Mouse (Mus musculus): ENCODE data around the gene Sash1. TPM values are rescaled to one million over a fixed set of nuclear protein-coding genes. Genes with fewer than 3 reads are reported as not detected.
"Not testable (repeated sequence)": the region's sequence is repeated elsewhere in the genome, so short reads cannot be mapped to it uniquely, and the experiment has no call there.

Gene Sash1
- polyA plus RNA-seq, 1 experiment from 2014 or later = 5.4 TPM

GRCm38 (mm10) chr10:8741505-8741904 is 144.4 kb downstream of the Sash1 start:
- no peaks in the 10 kb centered on the region for H3K9me3 ChIP-seq
- no peak overlapping the region for H3K9ac ChIP-seq
- H3K27me3 ChIP-seq (replicated peaks) = no peaks in the 10 kb centered on the region
- 82% methylated on average over 9 of the region's 9 CpGs for WGBS
- no peak overlapping the region for H3K4me2 ChIP-seq
- ATAC-seq (ENCODE audit: insufficient read depth, low FRiP score, low read depth) = 0 out of 2 replicates have a peak, but pooled peaks have one; percentile 5
- no peaks in the 10 kb centered on the region for H3K4me1 ChIP-seq
- H3K4me3 ChIP-seq (replicated peaks) = no peak overlapping the region
- H3K27ac ChIP-seq = no peak overlapping the region
- peaks cover 27% of the 10 kb centered on the region for H3K36me3 ChIP-seq

GRCm38 (mm10) chr10:8740797-8741196 is 145.1 kb downstream of the Sash1 start:
- Histone ChIP-seq H3K27ac (no peak overlapping the region), H3K27me3 (replicated peaks) (no peaks in the 10 kb centered on the region), H3K9me3 (no peaks in the 10 kb centered on the region), H3K9ac (no peak overlapping the region), H3K4me3 (replicated peaks) (no peak overlapping the region), H3K4me1 (no peaks in the 10 kb centered on the region), H3K4me2 (no peak overlapping the region), H3K36me3 (peaks cover 27% of the 10 kb centered on the region)
- 89% methylated on average over 5 of the region's 5 CpGs for WGBS
- no peak for ATAC-seq (ENCODE audit: insufficient read depth, low FRiP score, low read depth)

- 93% methylated on average over 34 of the region's 34 CpGs for WGBS
- H3K9me3 ChIP-seq = no peaks in the 10 kb centered on the region
- ATAC-seq (ENCODE audit: insufficient read depth, low FRiP score, low read depth) = no peak
- no peak overlapping the region for H3K27ac ChIP-seq
- H3K4me3 ChIP-seq (replicated peaks) = no peak overlapping the region
- H3K4me1 ChIP-seq = no peaks in the 10 kb centered on the region
- peaks cover 33% of the 10 kb centered on the region for H3K36me3 ChIP-seq
- H3K27me3 ChIP-seq (replicated peaks) = no peaks in the 10 kb centered on the region
- H3K4me2 ChIP-seq = no peak overlapping the region
- no peak overlapping the region for H3K9ac ChIP-seq
Measured at GRCm38 (mm10) chr10:8729387-8730337, 156.2 kb downstream of the Sash1 start.

DNA sequence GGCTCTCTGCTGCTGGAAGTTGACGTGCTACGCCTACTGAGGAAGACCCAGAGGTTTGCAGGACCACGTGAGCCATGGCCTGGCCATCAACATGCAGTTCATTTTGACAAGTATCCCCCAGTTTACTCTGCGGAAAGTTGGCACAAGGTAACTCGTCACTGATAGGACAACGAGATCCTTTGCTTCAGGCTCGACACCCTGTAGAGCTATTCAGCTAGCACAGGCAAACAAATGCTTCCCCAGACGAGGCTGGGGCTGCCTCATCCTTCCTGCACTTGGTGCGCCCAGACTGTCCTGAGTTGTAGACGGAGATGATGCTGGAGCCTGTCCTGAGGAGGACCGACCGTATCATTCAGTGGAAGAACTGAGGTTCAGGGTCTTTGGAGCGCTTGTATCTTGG is 166.5 kb downstream of the Sash1 start:
- H3K9ac ChIP-seq = no peak overlapping the region
- H3K4me1 ChIP-seq = 0 out of 2 replicates have a peak, but pooled peaks cover 5% of the 10 kb centered on the region
- no peak overlapping the region for H3K27ac ChIP-seq
- no peaks in the 10 kb centered on the region for H3K27me3 ChIP-seq (replicated peaks)
- ATAC-seq (ENCODE audit: insufficient read depth, low FRiP score, low read depth) = no peak
- 76% methylated on average over 13 of the region's 13 CpGs for WGBS
- no peak overlapping the region for H3K4me3 ChIP-seq (replicated peaks)
- no peaks in the 10 kb centered on the region for H3K9me3 ChIP-seq
- no peaks in the 10 kb centered on the region for H3K36me3 ChIP-seq
- H3K4me2 ChIP-seq = no peak overlapping the region

DNA sequence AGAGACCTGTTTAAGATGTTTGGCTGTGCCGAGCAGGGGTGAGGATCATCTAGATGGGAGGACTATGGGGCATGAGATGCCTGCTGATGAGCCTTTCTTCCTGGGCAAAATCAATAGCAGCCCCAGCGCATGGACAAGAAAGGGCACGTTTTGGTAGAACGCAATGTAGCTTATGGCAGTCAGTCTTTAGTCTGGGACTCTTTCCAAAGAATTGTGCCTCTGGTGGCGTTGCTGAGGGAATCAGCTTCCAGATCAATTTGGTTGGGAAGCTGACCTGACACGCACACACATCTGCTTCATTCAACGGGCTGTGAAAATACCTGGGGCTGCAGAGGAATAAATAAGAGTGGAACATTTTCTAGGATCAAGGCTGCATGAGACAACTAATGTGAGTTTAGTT is 167.0 kb downstream of the Sash1 start:
- ATAC-seq (ENCODE audit: insufficient read depth, low FRiP score, low read depth) = no peak
- Histone ChIP-seq H3K36me3 (no peaks in the 10 kb centered on the region), H3K9ac (no peak overlapping the region), H3K4me2 (no peak overlapping the region), H3K27ac (no peak overlapping the region), H3K27me3 (replicated peaks) (no peaks in the 10 kb centered on the region), H3K4me1 (0 out of 2 replicates have a peak, but pooled peaks cover 5% of the 10 kb centered on the region), H3K4me3 (replicated peaks) (no peak overlapping the region), H3K9me3 (no peaks in the 10 kb centered on the region)
- 84% methylated on average over 7 of the region's 7 CpGs for WGBS

- whole genome bisulfite sequencing = 79% methylated on average over 5 of the region's 5 CpGs
- no peak overlapping the region for H3K27ac ChIP-seq
- no peaks in the 10 kb centered on the region for H3K27me3 ChIP-seq (replicated peaks)
- H3K4me1 ChIP-seq = 0 out of 2 replicates have a peak, but pooled peaks cover 5% of the 10 kb centered on the region
- ATAC-seq (ENCODE audit: insufficient read depth, low FRiP score, low read depth) = no peak
- no peak overlapping the region for H3K4me3 ChIP-seq (replicated peaks)
- H3K9me3 ChIP-seq = no peaks in the 10 kb centered on the region
- no peak overlapping the region for H3K4me2 ChIP-seq
- H3K9ac ChIP-seq = no peak overlapping the region
- no peaks in the 10 kb centered on the region for H3K36me3 ChIP-seq
Measured at GRCm38 (mm10) chr10:8717171-8717570, 168.7 kb downstream of the Sash1 start.

DNA sequence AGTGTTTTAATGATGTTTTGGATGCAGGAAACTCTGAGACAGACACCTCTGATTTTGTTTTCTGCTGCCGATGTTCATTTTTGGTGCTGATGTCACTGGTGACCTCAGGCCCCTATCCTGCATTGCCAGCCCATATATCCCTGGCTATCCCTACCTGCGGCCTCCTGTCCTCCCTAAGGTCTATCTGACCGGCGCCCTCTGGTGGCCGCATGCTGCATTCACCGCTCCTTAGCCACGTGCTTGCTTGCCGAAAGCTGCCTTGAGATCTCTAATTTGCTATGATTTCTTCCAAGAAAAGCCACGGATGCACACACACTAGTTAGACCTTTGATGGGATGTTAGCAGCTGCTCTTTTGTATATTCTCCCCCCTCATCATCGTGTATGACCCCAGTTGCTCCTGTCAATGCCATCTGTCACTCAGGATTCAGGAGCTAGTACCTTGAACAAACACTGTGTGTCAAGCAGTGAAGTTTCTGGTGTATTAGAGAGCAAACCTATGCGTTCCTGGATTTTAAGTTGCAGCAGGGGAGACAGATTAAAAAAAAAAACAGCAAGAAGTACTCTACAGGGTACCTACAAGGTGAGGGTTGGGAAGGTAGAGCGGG is 170.1 kb downstream of the Sash1 start:
- H3K9me3 ChIP-seq = no peaks in the 10 kb centered on the region
- H3K4me1 ChIP-seq = 0 out of 2 replicates have a peak, but pooled peaks cover 5% of the 10 kb centered on the region
- WGBS = 15% methylated on average over 12 of the region's 12 CpGs
- 0 out of 2 replicates have a peak overlapping the region, but pooled peaks have one; percentile 21 for H3K4me2 ChIP-seq
- H3K4me3 ChIP-seq (replicated peaks) = no peak overlapping the region
- no peak for ATAC-seq (ENCODE audit: insufficient read depth, low FRiP score, low read depth)
- H3K27ac ChIP-seq = no peak overlapping the region
- no peaks in the 10 kb centered on the region for H3K27me3 ChIP-seq (replicated peaks)
- H3K36me3 ChIP-seq = no peaks in the 10 kb centered on the region
- no peak overlapping the region for H3K9ac ChIP-seq

DNA sequence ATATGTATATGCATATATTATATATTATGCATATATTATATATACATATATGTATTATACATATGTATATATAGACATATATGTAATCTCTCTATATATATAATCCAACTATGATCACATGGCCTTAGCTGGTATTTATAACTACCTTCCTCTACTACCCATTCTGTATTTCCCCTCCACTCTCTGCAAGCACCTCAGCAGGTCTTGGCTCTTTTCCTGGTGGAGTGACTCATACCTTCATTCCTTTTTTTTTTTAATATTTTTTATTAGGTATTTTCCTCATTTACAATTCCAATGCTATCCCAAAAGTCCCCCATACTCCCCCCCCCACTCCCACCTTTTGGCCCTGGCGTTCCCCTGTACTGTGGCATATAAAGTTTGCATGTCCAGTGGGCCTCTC is 189.2 kb downstream of the Sash1 start:
- not testable (repeated sequence) for H3K36me3 ChIP-seq; ATAC-seq (ENCODE audit: insufficient read depth, low FRiP score, low read depth); H3K27me3 ChIP-seq (replicated peaks); H3K9me3 ChIP-seq; H3K9ac ChIP-seq; H3K27ac ChIP-seq; H3K4me1 ChIP-seq; H3K4me2 ChIP-seq; H3K4me3 ChIP-seq (replicated peaks)
- 77% methylated on average over 1 of the region's 1 CpGs for WGBS

- Histone ChIP-seq H3K27ac (no peak overlapping the region), H3K4me1 (no peaks in the 10 kb centered on the region), H3K9ac (no peak overlapping the region), H3K4me2 (no peak overlapping the region), H3K9me3 (no peaks in the 10 kb centered on the region), H3K36me3 (no peaks in the 10 kb centered on the region), H3K4me3 (replicated peaks) (no peak overlapping the region), H3K27me3 (replicated peaks) (no peaks in the 10 kb centered on the region)
- 91% methylated on average over 7 of the region's 7 CpGs for WGBS
- no peak for ATAC-seq (ENCODE audit: insufficient read depth, low FRiP score, low read depth)
Measured at GRCm38 (mm10) chr10:8693996-8694500, 191.8 kb downstream of the Sash1 start.

DNA sequence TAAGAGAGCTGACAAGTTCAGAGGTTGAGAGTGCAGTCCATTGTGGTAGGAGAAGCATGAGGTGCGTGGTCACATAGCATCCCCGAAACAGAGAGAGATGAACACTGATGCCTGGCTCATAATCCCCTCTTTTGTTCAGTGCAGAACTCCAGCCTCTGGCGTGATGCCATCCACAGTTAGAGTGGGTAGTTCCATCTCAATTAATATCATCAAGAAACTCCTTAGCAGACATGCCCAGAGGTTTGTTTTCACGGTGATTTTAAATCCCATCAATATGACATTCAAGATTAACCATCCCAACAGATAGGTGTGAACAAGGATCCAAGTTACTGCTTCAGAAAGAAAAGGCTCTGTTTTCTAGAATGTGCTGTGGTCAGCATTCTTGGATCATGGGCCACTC is 192.3 kb downstream of the Sash1 start:
- Histone ChIP-seq H3K27me3 (replicated peaks) (no peaks in the 10 kb centered on the region), H3K9ac (no peak overlapping the region), H3K4me3 (replicated peaks) (no peak overlapping the region), H3K4me1 (no peaks in the 10 kb centered on the region), H3K36me3 (no peaks in the 10 kb centered on the region), H3K27ac (no peak overlapping the region), H3K4me2 (no peak overlapping the region), H3K9me3 (no peaks in the 10 kb centered on the region)
- WGBS = 77% methylated on average over 4 of the region's 4 CpGs
- ATAC-seq (ENCODE audit: insufficient read depth, low FRiP score, low read depth) = no peak

DNA sequence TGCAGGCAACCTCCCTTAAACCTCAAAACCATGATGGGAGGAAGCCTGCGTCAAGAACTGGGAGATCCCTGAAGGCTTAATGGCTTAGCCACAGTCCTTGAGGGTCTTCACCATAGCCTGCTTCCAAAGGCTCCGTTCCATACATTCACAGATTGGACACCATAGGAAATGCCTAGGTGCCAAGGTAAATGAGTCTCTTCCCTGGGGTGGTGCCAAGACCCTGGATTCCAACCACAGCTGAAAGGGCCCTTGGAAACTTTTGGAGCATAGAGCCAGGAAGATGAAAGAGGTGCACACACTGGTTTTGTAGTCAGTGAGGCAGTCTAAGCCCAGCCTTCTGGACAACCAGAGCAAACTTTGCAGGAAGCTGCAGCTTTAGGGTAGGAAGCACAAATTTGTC is 193.3 kb downstream of the Sash1 start:
- WGBS = 90% methylated on average over 2 of the region's 2 CpGs
- H3K9me3 ChIP-seq = no peaks in the 10 kb centered on the region
- H3K9ac ChIP-seq = no peak overlapping the region
- H3K36me3 ChIP-seq = no peaks in the 10 kb centered on the region
- no peak overlapping the region for H3K4me2 ChIP-seq
- H3K4me3 ChIP-seq (replicated peaks) = no peak overlapping the region
- H3K27ac ChIP-seq = no peak overlapping the region
- ATAC-seq (ENCODE audit: insufficient read depth, low FRiP score, low read depth) = no peak
- H3K4me1 ChIP-seq = no peaks in the 10 kb centered on the region
- H3K27me3 ChIP-seq (replicated peaks) = no peaks in the 10 kb centered on the region

- no peak for ATAC-seq (ENCODE audit: insufficient read depth, low FRiP score, low read depth)
- no peak overlapping the region for H3K9ac ChIP-seq
- H3K4me1 ChIP-seq = no peaks in the 10 kb centered on the region
- no peak overlapping the region for H3K4me2 ChIP-seq
- no peak overlapping the region for H3K4me3 ChIP-seq (replicated peaks)
- no peaks in the 10 kb centered on the region for H3K36me3 ChIP-seq
- H3K9me3 ChIP-seq = 0 out of 2 replicates have a peak, but pooled peaks cover 4% of the 10 kb centered on the region
- 88% methylated on average over 1 of the region's 1 CpGs for WGBS
- no peak overlapping the region for H3K27ac ChIP-seq
- no peaks in the 10 kb centered on the region for H3K27me3 ChIP-seq (replicated peaks)
Measured at GRCm38 (mm10) chr10:8686219-8686618, 199.7 kb downstream of the Sash1 start.
